Mouse (Mus musculus) stomach, embryonic 14.5 days (tissue): ENCODE results near the gene Olfr971. TPM values are rescaled to one million over a fixed set of nuclear protein-coding genes. Genes with fewer than 3 reads are reported as not detected.
"Not testable (repeated sequence)": the region's sequence is repeated elsewhere in the genome, so short reads cannot be mapped to it uniquely, and the experiment has no call there.

ENCODE experiments used
- ATAC-seq: fragments of 200-750 bp; cut with Nextera tagmentation; 2 replicates; pipeline ENCODE4 v1.8.0; 2017; ENCODE audit warnings: low read depth, moderate TSS enrichment; ENCODE audit not compliant: insufficient number of reproducible peaks, insufficient read depth, low FRiP score
- H3K27ac ChIP-seq: fragments of 300-500 bp; sonication (generic); 2 replicates; pipeline ENCODE4 v1.5.1; 2014; ENCODE audit warnings: mild to moderate bottlenecking, low read length, moderate library complexity, mixed read lengths
- H3K27me3 ChIP-seq: fragments of 300-500 bp; sonication (generic); 2 replicates; pipeline ENCODE4 v1.6.1; 2014; ENCODE audit warnings: low read length, control low read depth, mixed read lengths; ENCODE audit not compliant: control insufficient read depth, insufficient read depth
- H3K36me3 ChIP-seq: fragments of 300-500 bp; sonication (generic); 2 replicates; pipeline ENCODE4 v1.6.1; 2014; ENCODE audit warnings: mild to moderate bottlenecking, control low read depth, low read length, moderate library complexity, mixed read lengths; ENCODE audit not compliant: control insufficient read depth, insufficient read depth
- H3K4me1 ChIP-seq: fragments of 300-500 bp; sonication (generic); 2 replicates; pipeline ENCODE4 v1.6.1; 2014; ENCODE audit warnings: low read length, control low read depth, mixed read lengths; ENCODE audit not compliant: control insufficient read depth, insufficient read depth
- H3K4me2 ChIP-seq: fragments of 300-500 bp; sonication (generic); replicated peaks from 2 replicates; pipeline ENCODE4 v1.6.1; 2014; ENCODE audit warnings: low read depth, low read length, control low read depth
- H3K4me3 ChIP-seq: fragments of 300-500 bp; sonication (generic); 2 replicates; pipeline ENCODE4 v1.5.1; 2014; ENCODE audit warnings: low read depth, low read length, control low read depth
- H3K9ac ChIP-seq: fragments of 300-500 bp; sonication (generic); replicated peaks from 2 replicates; pipeline ENCODE4 v1.6.1; 2014; ENCODE audit warnings: low read depth, mild to moderate bottlenecking, control low read depth, low read length, moderate library complexity, mixed read lengths
- H3K9me3 ChIP-seq: fragments of 300-500 bp; sonication (generic); 2 replicates; pipeline ENCODE4 v1.6.1; 2016; ENCODE audit warnings: low read depth, low read length, control low read depth; ENCODE audit not compliant: control insufficient read depth
- WGBS: fragments of 180-500 bp; shearing (Covaris S2); extraction: QIAGEN DNeasy Blood & Tissue Kit; methylation state at CpG from one replicate; pipeline ENCODE4 v1.1.7; 2014; 5-methylcytosine and 5-hydroxymethylcytosine counted together
- polyA plus RNA-seq: library from polyadenylated mRNA; unstranded; fragments of >200 nt; fragmentation: Nextera tagmentation; extraction: Ambion mirVana; gene quantifications from 2 replicates; pipeline ENCODE4 v1.2.1, GENCODE M21; 2014

Gene Olfr971
- polyA plus RNA-seq, result not detected in 2 replicates

DNA sequence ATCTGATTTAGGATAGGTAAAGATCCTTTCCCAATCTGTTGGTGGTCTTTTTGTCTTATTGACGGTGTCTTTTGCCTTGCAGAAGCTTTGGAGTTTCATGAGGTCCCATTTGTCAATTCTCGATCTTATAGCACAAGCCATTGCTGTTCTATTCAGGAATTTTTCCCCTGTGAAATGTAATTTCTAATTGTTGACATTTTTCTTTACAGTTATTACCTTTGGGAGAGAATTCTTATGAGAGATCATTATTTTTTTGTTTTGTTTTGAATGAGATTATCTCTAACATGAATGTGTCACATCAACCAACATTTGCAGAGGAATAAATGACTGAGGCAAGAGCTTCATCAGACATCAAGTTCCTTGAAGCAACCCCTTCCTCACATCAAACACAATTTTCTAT is at the start of gene Olfr971:
Gene Olfr971, plus strand, starts transcription at position 301 of the 400 bp plus-strand sequence.
- not testable (repeated sequence) for H3K9ac ChIP-seq, H3K27ac ChIP-seq, H3K4me1 ChIP-seq, H3K4me3 ChIP-seq, H3K27me3 ChIP-seq, ATAC-seq, H3K36me3 ChIP-seq, H3K4me2 ChIP-seq, H3K9me3 ChIP-seq
- WGBS, result 65% methylated on average over 1 of the region's 2 CpGs

DNA sequence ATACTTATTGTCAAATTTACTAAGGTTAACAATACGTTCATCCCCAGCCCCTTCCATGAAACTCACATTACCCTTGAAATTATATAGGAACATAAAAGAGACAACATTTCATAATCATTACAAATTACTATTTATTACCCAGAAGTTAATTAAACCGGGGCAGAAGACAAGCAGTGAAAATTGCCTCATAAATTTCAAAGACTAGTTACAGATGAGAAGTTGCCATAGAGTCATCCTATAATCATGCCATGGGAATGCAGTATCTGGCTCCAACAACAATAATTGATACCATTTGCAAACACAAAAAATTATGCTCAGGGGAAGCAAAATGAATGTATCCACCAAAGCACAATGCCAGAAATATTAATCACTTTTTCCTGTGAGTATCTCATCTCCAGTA is 46.1 kb upstream of the Olfr971 start, which contains the start of gene Olfr969:
Gene Olfr969, plus strand, starts transcription at position 388 of the 400 bp plus-strand sequence.
- WGBS, result 76% methylated on average over 2 of the region's 2 CpGs
- Histone ChIP-seq H3K27me3 (no peaks in the 10 kb centered on the region), H3K9me3 (no peaks in the 10 kb centered on the region), H3K9ac (no peak within 1 kb of the TSS), H3K4me3 (no peak within 1 kb of the TSS), H3K27ac (no peak within 1 kb of the TSS), H3K36me3 (no peaks in the 10 kb centered on the region), H3K4me2 (no peak within 1 kb of the TSS), H3K4me1 (no peaks in the 10 kb centered on the region)
- ATAC-seq, result no peak

DNA sequence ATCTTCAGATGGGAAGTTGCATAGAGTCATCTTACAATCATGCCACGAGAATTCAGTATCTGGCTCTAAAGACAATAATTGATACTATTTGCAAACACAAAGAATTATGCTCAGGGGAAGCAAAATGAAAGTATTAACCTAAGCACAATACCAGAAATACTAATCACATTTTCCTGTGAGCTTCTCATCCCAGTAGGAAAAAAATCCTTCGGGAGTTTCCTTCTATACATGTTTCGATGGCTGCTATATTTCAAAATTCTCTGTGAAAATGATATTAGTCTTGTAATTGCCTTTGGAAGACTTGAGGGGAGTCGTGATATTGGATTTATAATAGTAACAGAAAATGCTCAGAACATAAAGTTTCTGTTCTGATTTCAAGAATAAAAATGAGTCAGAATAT is 28.1 kb upstream of the Olfr971 start, which contains the start of gene Olfr970:
Gene Olfr970, plus strand, starts transcription at position 301 of the 400 bp plus-strand sequence.
- ATAC-seq, result no peak
- Histone ChIP-seq H3K27ac (no peak within 1 kb of the TSS), H3K4me1 (no peaks in the 10 kb centered on the region), H3K36me3 (no peaks in the 10 kb centered on the region), H3K27me3 (no peaks in the 10 kb centered on the region), H3K4me3 (no peak within 1 kb of the TSS), H3K9me3 (no peaks in the 10 kb centered on the region), H3K4me2 (no peak within 1 kb of the TSS), H3K9ac (no peak within 1 kb of the TSS)
- 77% methylated on average over 4 of the region's 4 CpGs for WGBS

DNA sequence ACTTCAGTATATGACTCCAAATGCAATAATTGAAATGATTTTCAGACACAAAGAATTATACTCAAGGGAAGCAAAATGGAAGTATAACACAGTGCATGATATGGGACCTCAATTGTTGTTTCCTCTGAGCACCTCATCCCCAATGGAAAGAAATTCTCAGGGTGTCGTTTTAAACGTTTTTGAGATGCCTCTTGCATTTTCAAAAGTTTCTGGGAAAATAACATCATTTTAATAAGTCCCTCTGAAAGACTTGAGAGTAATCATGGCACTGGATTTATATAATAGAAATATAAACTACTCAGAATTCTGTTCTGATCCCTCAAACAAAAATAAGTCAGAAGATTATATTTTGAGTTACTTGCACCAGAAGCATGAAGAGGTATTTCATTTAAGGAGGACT is 29.4 kb downstream of the Olfr971 start, which contains the start of gene Olfr972:
Gene Olfr972, plus strand, starts transcription at position 301 of the 400 bp plus-strand sequence.
- Histone ChIP-seq H3K27ac (no peak within 1 kb of the TSS), H3K4me3 (no peak within 1 kb of the TSS), H3K27me3 (no peaks in the 10 kb centered on the region), H3K4me1 (no peaks in the 10 kb centered on the region), H3K9me3 (no peaks in the 10 kb centered on the region), H3K36me3 (no peaks in the 10 kb centered on the region), H3K9ac (no peak within 1 kb of the TSS), H3K4me2 (no peak within 1 kb of the TSS)
- ATAC-seq, result no peak
- 56% methylated on average over 2 of the region's 2 CpGs for WGBS

DNA sequence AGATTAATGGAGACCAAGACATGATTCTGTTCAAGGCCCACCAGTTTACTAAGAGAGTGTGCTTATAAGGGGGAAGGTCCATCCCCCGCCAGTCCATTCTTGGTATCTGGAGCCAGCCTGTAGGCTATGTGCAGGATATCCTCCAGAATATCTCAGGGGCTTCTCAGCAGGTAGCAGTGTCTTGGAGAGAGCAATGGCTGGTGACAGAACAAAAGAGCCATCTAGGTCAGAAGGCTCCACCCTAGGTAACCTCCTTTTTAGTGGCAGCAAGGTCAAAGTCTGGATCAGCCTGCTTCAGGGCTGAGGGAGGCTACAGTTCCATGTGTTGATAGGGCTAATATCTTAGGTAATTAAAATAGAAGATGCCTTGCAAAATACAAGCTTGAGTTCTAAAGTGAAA is 35.3 kb downstream of the Olfr971 start:
- H3K4me1 ChIP-seq, H3K4me3 ChIP-seq, ATAC-seq, H3K4me2 ChIP-seq, H3K9me3 ChIP-seq, H3K27me3 ChIP-seq, H3K27ac ChIP-seq, H3K36me3 ChIP-seq, H3K9ac ChIP-seq: not testable (repeated sequence)
- 92% methylated on average over 1 of the region's 1 CpGs for WGBS

DNA sequence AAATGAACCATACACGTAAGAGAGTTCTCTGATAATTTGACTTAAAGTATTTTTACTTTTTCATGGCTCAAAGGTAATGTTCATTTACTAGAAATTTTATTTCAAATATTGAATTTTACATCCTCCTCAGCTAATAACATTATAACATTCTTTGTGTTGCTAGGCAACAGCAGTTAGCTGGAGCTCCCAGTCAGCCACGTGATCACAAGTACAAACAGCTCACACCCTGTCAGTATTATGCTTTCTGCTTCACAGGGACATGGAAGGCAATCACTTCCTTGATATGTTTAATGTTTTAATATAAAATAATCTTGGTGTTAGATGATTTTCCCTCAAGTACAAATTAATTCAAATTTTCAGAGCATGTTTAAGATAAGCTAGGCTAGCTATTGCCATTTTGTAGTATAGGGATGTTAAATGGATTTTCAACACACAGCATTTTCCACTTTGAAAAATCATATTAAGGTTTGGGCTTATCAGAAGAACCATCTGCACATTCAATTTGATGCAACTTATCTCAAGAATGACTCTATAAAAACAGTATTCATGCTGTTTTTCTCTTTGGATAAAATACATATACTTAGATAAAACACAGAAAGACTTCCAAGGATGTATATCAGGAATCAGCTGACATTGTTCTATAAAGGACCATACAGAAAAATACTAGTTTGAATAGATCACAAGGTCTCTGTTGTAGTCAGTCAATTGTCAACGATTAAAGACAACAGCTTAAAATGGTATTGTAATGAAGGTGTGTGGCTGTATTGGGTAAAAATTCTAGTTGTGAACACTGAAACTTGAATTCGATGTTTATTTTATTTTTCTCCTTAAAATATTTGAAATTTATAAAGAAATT is 41.1 kb downstream of the Olfr971 start:
- H3K27ac ChIP-seq, H3K27me3 ChIP-seq, H3K4me1 ChIP-seq, H3K9me3 ChIP-seq, H3K9ac ChIP-seq, H3K4me2 ChIP-seq, H3K4me3 ChIP-seq, H3K36me3 ChIP-seq: not testable (repeated sequence)
- ATAC-seq, result 0 out of 2 replicates have a peak, but pooled peaks have one; percentile 53
- no CpG with 5 or more reads among the region's 4 CpGs for WGBS

Other genes starting within 250 kb of the Olfr971 start
- gene AW551984, start 232.5 kb upstream of the Olfr971 start, polyA plus RNA-seq, result 34.6 and 39.9 TPM in 2 replicates
- gene Olfr148, start 226.2 kb upstream of the Olfr971 start, polyA plus RNA-seq, result not detected in 2 replicates
- gene Olfr960, start 215.5 kb upstream of the Olfr971 start, polyA plus RNA-seq, result not detected in 2 replicates
- not detected in 2 replicates for gene Olfr961, start 191.8 kb upstream of the Olfr971 start, polyA plus RNA-seq
- not detected in 2 replicates for gene Olfr963, start 169.7 kb upstream of the Olfr971 start, polyA plus RNA-seq
- gene Olfr149, start 129.8 kb upstream of the Olfr971 start, polyA plus RNA-seq, result not detected in 2 replicates
- gene Olfr965, start 125.5 kb upstream of the Olfr971 start, polyA plus RNA-seq, result not detected in 2 replicates
- not detected in 2 replicates for gene Olfr150, start 105.9 kb upstream of the Olfr971 start, polyA plus RNA-seq
- gene Olfr967, start 90.6 kb upstream of the Olfr971 start, polyA plus RNA-seq, result not detected in 2 replicates
- not detected in 2 replicates for gene Olfr968, start 53.6 kb upstream of the Olfr971 start, polyA plus RNA-seq
- not detected in 2 replicates for gene Olfr969, start 45.9 kb upstream of the Olfr971 start, polyA plus RNA-seq
- not detected in 2 replicates for gene Olfr970, start 28.0 kb upstream of the Olfr971 start, polyA plus RNA-seq
- not detected in 2 replicates for gene Olfr972, start 29.5 kb downstream of the Olfr971 start, polyA plus RNA-seq
- gene Olfr229, start 70.5 kb downstream of the Olfr971 start, polyA plus RNA-seq, result not detected in 2 replicates
- gene Olfr974, start 100.6 kb downstream of the Olfr971 start, polyA plus RNA-seq, result not detected in 2 replicates
- gene Olfr975, start 115.2 kb downstream of the Olfr971 start, polyA plus RNA-seq, result 0.09 TPM in 1 of 2 replicates, not detected in the other
- gene Olfr976, start 124.3 kb downstream of the Olfr971 start, polyA plus RNA-seq, result not detected in 2 replicates
- gene Olfr978, start 155.2 kb downstream of the Olfr971 start, polyA plus RNA-seq, result not detected in 2 replicates
- gene Olfr979, start 166.6 kb downstream of the Olfr971 start, polyA plus RNA-seq, result not detected in 2 replicates
- not detected in 2 replicates for gene Olfr980, start 172.7 kb downstream of the Olfr971 start, polyA plus RNA-seq
- gene Olfr981, start 184.6 kb downstream of the Olfr971 start, polyA plus RNA-seq, result not detected in 2 replicates
- gene Olfr982, start 237.0 kb downstream of the Olfr971 start, polyA plus RNA-seq, result not detected in 2 replicates